Mouse (Mus musculus) embryonic facial prominence, embryonic 10.5 days (tissue): Measurements from ENCODE around the gene Notch1. TPM values are rescaled to one million over a fixed set of nuclear protein-coding genes. Genes with fewer than 3 reads are reported as not detected.
A peak's percentile ranks its signal among the peaks of the same experiment; 100 is the strongest.

Experiments
- DNase-seq: peaks from one replicate; pipeline ENCODE4 v3.0.0-alpha.2; 2017; ENCODE audit warnings: low spot score
- H3K27ac ChIP-seq: fragments of 300-500 bp; sonication (generic); replicated peaks from 2 replicates; pipeline ENCODE4 v1.5.1; 2016; ENCODE audit warnings: mild to moderate bottlenecking
- H3K27me3 ChIP-seq: fragments of 300-500 bp; sonication (generic); replicated peaks from 2 replicates; pipeline ENCODE4 v1.6.1; 2016; ENCODE audit warnings: low read depth, mild to moderate bottlenecking; ENCODE audit not compliant: poor library complexity, severe bottlenecking
- H3K36me3 ChIP-seq: fragments of 300-500 bp; sonication (generic); replicated peaks from 2 replicates; pipeline ENCODE4 v1.6.1; 2016; ENCODE audit warnings: mild to moderate bottlenecking, moderate library complexity
- H3K4me1 ChIP-seq: fragments of 300-500 bp; sonication (generic); 2 replicates; pipeline ENCODE4 v1.6.1; 2016
- H3K4me3 ChIP-seq: fragments of 300-500 bp; sonication (generic); 2 replicates; pipeline ENCODE4 v1.5.1; 2016; ENCODE audit warnings: mild to moderate bottlenecking, moderate library complexity
- H3K9me3 ChIP-seq: fragments of 300-500 bp; sonication (generic); 2 replicates; pipeline ENCODE4 v1.6.1; 2016; ENCODE audit warnings: mild to moderate bottlenecking
- WGBS: fragments of 180-500 bp; shearing (Covaris S2); methylation state at CpG from one replicate; pipeline ENCODE4 v1.1.7; 2016; 5-methylcytosine and 5-hydroxymethylcytosine counted together
- polyA plus RNA-seq: library from polyadenylated mRNA; unstranded; fragments of >200 nt; fragmentation: Nextera tagmentation; extraction: Ambion mirVana; gene quantifications from 2 replicates; pipeline ENCODE4 v1.2.1, GENCODE M21; 2016

Gene Notch1
- polyA plus RNA-seq, 1 experiment from 2014 or later, result 17.1 TPM

DNA sequence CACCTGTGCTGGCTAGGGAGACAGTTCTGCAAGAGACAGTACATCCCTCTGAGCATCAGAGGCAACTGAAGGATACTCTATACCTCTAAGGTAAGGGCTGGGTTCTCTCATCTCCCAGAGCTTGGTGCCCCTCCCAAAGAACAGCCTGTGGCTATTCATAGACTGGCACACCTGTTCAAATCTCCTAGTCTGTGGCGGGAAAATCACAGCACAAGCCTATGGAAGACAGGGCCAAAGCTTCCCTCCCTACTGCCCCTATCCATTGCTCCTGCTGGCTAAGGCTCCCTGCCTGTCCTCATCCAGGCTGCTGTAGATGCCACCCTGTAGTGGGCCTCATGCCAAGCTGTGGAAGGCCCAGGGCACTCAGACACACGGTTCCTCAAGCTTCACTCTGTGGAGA is 20.8 kb downstream of the Notch1 start:
- 89% methylated on average over 2 of the region's 2 CpGs for WGBS
- H3K9me3 ChIP-seq, result no peaks in the 10 kb centered on the region
- no peak overlapping the region; the same call in 1 of the 2 replicates for H3K4me3 ChIP-seq
- peaks cover 63% of the 10 kb centered on the region for H3K36me3 ChIP-seq
- H3K4me1 ChIP-seq, result peaks cover 100% of the 10 kb centered on the region
- peaks cover 16% of the 10 kb centered on the region; the same call in 1 of the 2 replicates for H3K27me3 ChIP-seq
- DNase-seq, result no peak
- peak overlapping the region; percentile 88 for H3K27ac ChIP-seq

DNA sequence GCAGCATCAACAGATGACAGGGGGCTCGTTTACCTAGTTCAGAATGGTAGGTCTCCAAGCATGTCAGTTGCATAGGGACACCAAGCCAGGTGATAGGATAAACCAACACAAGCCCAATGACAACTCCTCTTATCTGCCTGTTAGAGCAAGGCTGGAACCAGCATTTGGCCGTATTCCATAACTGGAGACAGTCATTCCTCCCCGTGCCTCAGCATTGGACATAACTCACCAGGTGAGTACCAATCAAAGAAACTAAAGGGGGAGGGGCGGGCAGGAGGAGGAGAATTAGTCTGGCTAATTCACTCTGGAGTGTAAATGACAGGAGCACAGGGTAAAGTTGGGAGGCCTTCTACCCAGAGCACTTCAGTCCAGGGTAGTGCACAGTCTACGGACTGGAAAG is 21.5 kb downstream of the Notch1 start:
- Histone ChIP-seq H3K27ac (peak overlapping the region; percentile 88), H3K27me3 (0 out of 2 replicates have a peak, but pooled peaks cover 12% of the 10 kb centered on the region), H3K4me3 (peak overlapping the region; percentile 37; the same call in 1 of the 2 replicates), H3K4me1 (peaks cover 100% of the 10 kb centered on the region), H3K9me3 (no peaks in the 10 kb centered on the region), H3K36me3 (peaks cover 63% of the 10 kb centered on the region)
- WGBS, result 71% methylated on average over 5 of the region's 5 CpGs
- DNase-seq, result no peak

DNA sequence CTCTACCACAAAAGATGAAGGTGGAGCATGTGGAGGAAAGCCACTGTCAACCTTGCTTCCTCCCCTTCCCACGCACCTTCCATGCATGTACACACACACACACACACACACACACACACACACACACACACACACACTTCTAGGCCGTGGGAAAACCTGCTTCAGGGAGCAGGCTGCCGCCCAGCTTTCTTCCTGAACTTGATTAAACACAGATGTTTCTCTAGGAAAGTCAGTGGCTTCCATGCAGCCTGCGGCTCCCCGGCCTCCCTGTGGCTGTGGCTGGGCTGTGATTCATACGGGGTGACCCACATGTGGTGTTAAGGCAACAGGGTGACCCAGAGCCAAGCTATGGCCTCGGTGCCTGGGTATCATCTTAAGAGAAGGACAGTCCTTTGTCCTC is 22.1 kb downstream of the Notch1 start:
- H3K4me3 ChIP-seq, result peak overlapping the region; percentile 37
- WGBS, result 39% methylated on average over 7 of the region's 7 CpGs
- peaks cover 100% of the 10 kb centered on the region for H3K4me1 ChIP-seq
- peaks cover 57% of the 10 kb centered on the region for H3K36me3 ChIP-seq
- H3K9me3 ChIP-seq, result no peaks in the 10 kb centered on the region
- peak overlapping the region; percentile 88 for H3K27ac ChIP-seq
- DNase-seq, result peak; percentile 82
- H3K27me3 ChIP-seq, result 0 out of 2 replicates have a peak, but pooled peaks cover 6% of the 10 kb centered on the region

DNA sequence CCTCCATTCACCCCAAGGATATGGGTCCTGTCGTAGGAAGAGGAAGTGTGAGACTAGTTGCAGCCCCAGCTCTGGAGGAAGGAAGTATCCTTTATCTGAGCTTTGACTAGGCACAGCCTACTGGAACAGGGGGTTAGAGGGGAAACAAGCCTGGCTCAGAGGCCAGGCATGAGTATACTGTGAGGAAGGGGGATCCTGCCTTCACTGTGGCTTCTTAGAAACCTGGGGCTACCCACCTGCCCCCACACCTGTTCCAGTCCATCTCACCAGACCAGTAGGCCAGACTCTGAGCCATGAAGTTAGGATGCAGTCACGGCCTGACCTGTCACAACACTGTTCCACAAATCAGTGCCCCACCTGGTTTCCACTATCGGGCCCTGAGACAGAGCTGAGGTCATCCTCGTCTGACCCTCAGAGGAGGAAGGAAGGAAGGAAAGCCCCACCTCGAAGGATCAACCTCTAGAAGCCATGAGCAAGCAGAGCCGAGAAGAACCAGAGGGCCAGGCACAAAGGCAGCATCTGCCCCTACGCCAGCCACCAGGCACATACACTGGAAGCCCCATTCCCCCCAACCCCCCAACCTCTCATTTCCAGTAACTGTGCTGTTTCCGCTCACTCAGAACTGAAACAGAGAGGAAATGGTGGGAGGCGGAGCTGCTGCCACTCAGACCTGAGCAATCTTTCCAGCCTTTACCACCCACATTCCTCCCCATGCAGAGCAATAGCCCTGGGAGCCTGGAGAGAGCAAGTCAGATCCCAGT is 23.3 kb downstream of the Notch1 start:
- 24% methylated on average over 9 of the region's 9 CpGs for WGBS
- H3K4me3 ChIP-seq, result peak overlapping the region; percentile 37
- H3K36me3 ChIP-seq, result peaks cover 45% of the 10 kb centered on the region
- H3K27me3 ChIP-seq, result no peaks in the 10 kb centered on the region
- peaks cover 100% of the 10 kb centered on the region for H3K4me1 ChIP-seq
- peak; percentile 59 for DNase-seq
- no peaks in the 10 kb centered on the region for H3K9me3 ChIP-seq
- peak overlapping the region; percentile 88 for H3K27ac ChIP-seq

DNA sequence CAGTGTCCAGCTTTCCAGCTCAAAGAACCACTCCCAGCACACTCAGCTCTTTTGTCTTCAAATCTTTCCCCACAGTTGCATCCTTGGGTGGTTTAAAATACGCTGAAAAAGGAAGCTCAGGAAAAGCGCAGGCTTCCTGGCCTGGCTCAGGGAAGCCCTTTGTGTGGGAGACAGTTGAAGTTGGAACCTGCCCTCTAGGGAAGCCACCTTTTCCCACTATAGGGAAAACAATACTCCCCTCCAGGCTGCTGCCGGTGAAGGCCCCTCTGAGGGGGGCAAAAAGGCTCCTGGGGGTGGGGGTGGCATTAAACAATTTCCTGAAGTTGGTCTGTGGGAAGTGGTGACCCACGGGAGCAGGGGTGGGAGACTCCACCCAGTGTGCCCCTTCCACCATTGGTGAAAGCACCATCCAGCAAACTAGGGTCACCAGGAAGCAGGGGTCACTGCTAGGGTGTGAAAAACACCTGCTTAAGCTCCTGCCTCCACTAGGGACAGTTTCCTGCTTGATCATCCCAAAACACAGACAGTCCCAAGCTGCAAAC is 25.6 kb downstream of the Notch1 start:
- DNase-seq, result no peak
- Histone ChIP-seq H3K9me3 (no peaks in the 10 kb centered on the region), H3K4me3 (peak overlapping the region; percentile 25; the same call in 1 of the 2 replicates), H3K27me3 (no peaks in the 10 kb centered on the region), H3K36me3 (peaks cover 23% of the 10 kb centered on the region; the same call in 1 of the 2 replicates), H3K4me1 (peaks cover 100% of the 10 kb centered on the region), H3K27ac (peak overlapping the region; percentile 88)
- 37% methylated on average over 4 of the region's 4 CpGs for WGBS

DNA sequence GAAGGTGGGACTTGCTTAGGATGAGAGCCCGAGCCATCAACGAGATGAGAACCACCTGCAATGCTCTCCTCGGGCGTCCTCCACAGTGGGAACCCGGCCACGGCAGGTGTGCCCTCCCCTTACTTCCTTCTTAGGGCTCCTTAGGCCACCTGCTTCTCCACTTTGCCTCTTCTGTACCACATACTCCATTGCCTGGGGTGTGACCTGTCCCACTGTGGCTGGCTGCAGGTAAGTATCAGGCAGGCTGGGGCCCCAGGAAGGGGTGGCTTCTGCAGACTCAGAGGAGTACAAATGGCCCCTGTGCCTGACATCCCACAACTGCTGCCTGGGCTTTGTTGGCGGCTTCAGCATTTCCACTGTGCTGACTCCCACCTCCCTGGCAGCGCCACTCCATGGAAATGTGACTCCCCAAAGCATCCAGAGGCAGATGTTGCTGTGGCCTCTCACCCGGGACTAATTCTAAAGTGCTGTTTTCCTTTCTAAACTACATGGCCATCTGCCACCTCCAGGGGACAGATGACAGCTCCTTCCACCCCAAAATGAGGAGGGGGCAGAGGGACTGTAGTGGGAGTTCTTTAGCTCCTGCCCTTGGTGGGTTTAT is 27.8 kb downstream of the Notch1 start:
- H3K36me3 ChIP-seq, result peaks cover 26% of the 10 kb centered on the region
- no peaks in the 10 kb centered on the region for H3K9me3 ChIP-seq
- peak overlapping the region; percentile 88 for H3K27ac ChIP-seq
- peaks cover 98% of the 10 kb centered on the region for H3K4me1 ChIP-seq
- H3K27me3 ChIP-seq, result no peaks in the 10 kb centered on the region
- peak overlapping the region; percentile 36; the same call in 1 of the 2 replicates for H3K4me3 ChIP-seq
- peak; percentile 58 for DNase-seq
- WGBS, result 51% methylated on average over 9 of the region's 9 CpGs

DNA sequence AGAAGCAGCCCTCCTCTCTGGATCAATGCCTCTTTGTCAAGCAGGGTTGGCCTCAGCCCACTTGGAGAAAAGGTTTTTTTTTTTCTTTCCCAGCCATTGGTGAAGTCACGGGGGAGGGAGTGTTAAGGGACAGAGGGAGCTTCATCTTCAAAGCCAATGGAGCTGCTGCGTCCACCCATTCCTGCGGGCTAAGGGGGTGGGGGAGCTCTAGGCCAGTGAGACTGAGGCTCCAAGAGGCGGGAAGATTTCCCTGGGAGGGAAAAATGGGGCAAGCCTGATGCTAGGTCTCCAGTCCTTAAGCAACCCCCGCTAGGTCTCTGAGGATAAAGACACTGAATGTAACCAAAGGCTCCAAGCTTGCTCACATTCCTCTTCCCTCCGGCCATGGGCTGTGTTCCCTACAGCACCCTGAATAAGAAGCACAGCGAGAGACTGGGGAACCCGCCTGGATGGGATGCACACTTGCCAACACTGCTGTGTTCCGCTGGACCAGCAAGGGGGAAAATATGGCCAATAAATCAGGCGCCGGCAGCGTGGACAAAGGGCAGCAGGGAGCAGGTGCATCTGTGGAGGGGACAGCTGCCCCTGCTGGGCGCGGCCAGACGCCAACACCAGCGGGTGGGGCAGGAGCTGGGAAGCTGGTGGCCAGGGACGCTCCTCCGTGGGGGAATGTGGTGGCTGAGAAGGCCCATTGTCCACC is 29.0 kb downstream of the Notch1 start:
- Histone ChIP-seq H3K4me1 (peaks cover 95% of the 10 kb centered on the region), H3K9me3 (no peaks in the 10 kb centered on the region), H3K27me3 (no peaks in the 10 kb centered on the region), H3K4me3 (peak overlapping the region; percentile 36), H3K36me3 (peaks cover 38% of the 10 kb centered on the region), H3K27ac (peak overlapping the region; percentile 88)
- WGBS, result 30% methylated on average over 18 of the region's 18 CpGs
- peak; percentile 68 for DNase-seq

DNA sequence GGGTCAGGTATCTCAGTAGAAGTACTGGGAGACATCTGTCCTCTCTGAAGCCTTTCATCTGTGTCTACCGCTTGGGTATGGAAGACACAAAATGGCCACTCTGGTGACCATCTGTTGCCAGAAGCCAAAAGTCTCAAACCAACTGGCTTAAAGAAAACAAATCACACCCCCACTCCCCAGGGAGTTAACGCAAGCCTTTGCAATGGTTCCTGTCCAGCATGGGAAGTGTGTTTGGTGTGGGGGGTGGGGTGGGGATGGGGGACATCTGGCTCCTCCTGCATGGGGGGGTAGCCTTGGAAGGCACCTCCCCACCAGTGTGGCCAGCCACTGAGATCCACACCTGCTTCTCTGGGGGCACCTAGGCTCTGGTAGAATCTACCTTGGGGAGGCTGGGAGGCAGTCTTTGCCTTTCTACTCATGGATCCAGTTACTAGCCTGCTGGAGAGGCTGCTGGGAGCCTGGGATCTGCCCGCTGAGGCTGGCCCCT is 29.6 kb downstream of the Notch1 start:
- H3K36me3 ChIP-seq, result peaks cover 44% of the 10 kb centered on the region

DNA sequence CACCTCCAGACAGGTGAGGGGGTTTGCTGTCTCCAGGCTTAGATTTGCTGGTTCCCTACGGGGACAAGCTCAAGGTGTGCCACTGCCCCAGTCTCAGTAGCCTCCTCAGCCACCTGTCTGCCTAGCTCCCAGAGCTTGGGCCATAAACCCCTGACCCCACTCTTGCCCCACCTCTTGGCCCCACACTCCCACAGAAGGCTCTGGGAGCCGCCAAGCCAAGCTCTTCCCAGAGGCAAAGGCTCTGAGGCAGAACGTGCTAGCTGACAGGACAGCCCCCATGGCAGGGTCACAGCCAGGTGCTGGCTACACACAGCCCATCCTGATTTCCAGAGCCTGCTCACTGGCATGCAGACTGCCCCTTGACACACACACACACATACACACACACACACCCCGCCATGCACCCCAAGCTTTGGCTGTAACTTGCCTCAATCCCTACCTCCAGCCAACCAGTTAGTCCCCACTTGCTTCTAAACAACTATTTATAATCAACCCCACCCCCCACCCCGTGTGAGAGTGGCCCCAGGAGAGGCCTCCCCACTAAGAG is 30.1 kb downstream of the Notch1 start:
- Histone ChIP-seq H3K27me3 (no peaks in the 10 kb centered on the region), H3K9me3 (no peaks in the 10 kb centered on the region), H3K27ac (peak overlapping the region; percentile 88), H3K4me3 (peak overlapping the region; percentile 36), H3K36me3 (peaks cover 46% of the 10 kb centered on the region), H3K4me1 (peaks cover 90% of the 10 kb centered on the region)
- 30% methylated on average over 5 of the region's 5 CpGs for WGBS
- DNase-seq, result no peak

More for the DNA sequence above, 29.6 kb downstream of the Notch1 start:
- peak overlapping the region; percentile 88 for H3K27ac ChIP-seq
- peak; percentile 58 for DNase-seq
- WGBS, result 14% methylated on average over 3 of the region's 3 CpGs
- H3K4me3 ChIP-seq, result peak overlapping the region; percentile 36
- peaks cover 95% of the 10 kb centered on the region for H3K4me1 ChIP-seq
- no peaks in the 10 kb centered on the region for H3K27me3 ChIP-seq
- no peaks in the 10 kb centered on the region for H3K9me3 ChIP-seq

DNA sequence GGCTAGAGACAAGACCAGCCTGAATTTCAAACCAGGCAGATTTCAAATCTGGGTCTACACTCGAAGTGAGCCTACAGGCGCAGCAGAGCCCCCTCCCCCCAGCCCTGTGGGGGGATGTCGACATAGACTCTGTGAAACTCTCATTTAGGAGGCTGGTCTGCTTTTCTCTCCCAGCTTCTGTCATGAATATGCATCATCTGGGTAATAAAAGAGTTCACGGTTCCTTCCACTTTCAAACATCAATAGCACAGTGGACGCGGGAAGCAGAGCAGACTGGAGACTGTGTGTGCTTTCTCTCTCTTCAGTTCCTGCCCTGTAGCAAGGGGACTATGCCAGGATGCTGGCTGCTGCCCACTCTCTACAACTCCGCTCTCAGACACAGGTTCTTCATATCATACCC is 30.8 kb downstream of the Notch1 start:
- H3K27me3 ChIP-seq, result no peaks in the 10 kb centered on the region
- no peak for DNase-seq
- peak overlapping the region; percentile 88 for H3K27ac ChIP-seq
- H3K4me3 ChIP-seq, result peak overlapping the region; percentile 36
- no peaks in the 10 kb centered on the region for H3K9me3 ChIP-seq
- H3K4me1 ChIP-seq, result peaks cover 84% of the 10 kb centered on the region
- H3K36me3 ChIP-seq, result peaks cover 52% of the 10 kb centered on the region
- WGBS, result 51% methylated on average over 7 of the region's 7 CpGs

DNA sequence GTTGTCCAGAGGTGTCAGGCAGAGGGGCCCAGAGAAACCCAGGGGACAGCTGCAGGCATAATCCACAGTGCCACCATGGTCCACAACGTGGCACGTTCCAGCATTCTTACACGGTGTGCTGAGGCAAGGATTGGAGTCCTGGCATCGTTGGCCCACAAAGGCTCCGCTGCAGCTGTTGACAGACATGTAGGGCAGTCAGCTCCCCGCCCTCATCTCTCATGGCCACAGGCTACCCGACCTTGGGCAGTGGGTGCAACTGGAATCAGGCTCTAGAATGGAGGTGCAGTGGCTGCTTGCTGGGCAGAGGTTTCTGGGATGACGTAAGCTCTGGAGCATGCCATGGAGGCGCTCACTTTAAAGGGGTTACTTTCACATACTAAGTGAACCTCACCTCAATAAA is 31.2 kb downstream of the Notch1 start:
- Histone ChIP-seq H3K9me3 (no peaks in the 10 kb centered on the region), H3K27me3 (no peaks in the 10 kb centered on the region), H3K36me3 (peaks cover 54% of the 10 kb centered on the region), H3K4me3 (peak overlapping the region; percentile 21; the same call in 1 of the 2 replicates), H3K4me1 (peaks cover 79% of the 10 kb centered on the region), H3K27ac (peak overlapping the region; percentile 88)
- no peak for DNase-seq
- WGBS, result 86% methylated on average over 9 of the region's 9 CpGs

DNA sequence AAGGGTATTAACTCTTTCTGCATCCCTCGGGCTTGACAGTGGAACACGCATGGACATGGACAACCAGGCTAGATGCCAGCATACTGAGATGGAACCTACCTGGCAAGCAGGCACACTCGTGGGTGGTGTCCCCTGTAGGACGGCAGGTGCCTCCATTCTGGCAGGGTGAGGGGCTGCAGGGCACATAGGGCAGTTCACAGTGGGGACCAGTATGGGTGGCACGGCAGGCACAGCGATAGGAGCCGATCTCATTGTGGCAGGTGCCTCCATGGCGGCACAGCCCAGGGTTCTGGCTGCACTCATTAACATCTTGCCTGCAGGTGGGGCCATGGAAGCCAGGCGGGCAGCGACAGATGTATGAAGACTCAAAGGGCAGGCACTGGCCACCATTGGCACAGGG is 32.3 kb downstream of the Notch1 start:
- Histone ChIP-seq H3K9me3 (no peaks in the 10 kb centered on the region), H3K36me3 (peaks cover 63% of the 10 kb centered on the region), H3K27ac (0 out of 2 replicates have a peak overlapping the region, but pooled peaks have one; percentile 1), H3K27me3 (no peaks in the 10 kb centered on the region), H3K4me3 (no peak overlapping the region), H3K4me1 (peaks cover 70% of the 10 kb centered on the region)
- no peak for DNase-seq
- 94% methylated on average over 10 of the region's 10 CpGs for WGBS
